ENCODE assay signal across 9 mouse cellular contexts in the genomic region with DNA sequence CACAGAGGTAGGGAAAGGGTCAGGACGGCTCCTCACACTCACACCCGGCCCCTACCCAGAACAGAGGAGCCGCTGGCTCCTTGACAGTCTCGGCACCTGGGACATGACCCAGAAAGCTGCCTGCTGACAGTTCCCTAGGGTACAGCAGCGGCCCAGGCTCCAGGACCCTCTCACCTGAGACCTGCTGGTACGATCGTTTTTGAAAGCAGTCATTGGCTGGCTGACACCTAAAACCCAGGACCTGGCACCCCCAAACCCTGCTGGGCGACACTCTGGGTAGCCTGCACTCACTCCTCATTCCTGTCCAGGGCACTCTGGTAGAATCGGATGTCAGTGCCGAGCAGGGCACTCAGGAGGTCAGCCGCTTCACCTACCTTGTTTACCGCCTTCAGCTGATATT. TPM values are rescaled to one million over a fixed set of nuclear protein-coding genes. Genes with fewer than 3 reads are reported as not detected.
DNase-seq lines count a peak whose midpoint lies in the region; ATAC-seq and TF ChIP-seq lines count a peak whose summit lies in the region.
"Had no signal": no experiment of that assay in that cellular context is flagged by ENCODE, and none has a peak within 500 bp of the region (broad histone marks: within the 10 kb centered on the region; RNA-seq: fewer than 3 reads in every experiment).

No protein-coding gene starts in this region.

- H3K4me3 ChIP-seq in kidney, adult 2 months (ENCODE audit: insufficient read depth, low read depth, low read length), result peak overlapping the region; percentile 21
- peak overlapping the region; percentile 27 for H3K4me3 ChIP-seq in embryonic facial prominence, embryonic 14.5 days (ENCODE audit: low read depth, low read length)
- H3K4me3 ChIP-seq in hindbrain, postnatal 0 days (ENCODE audit: low read length), result no peak overlapping the region
- H3K4me3 ChIP-seq in midbrain, embryonic 16.5 days (ENCODE audit: low read depth, low read length), result no peak overlapping the region

- TF ChIP-seq POLR2A in kidney, adult 2 months (IDR thresholded peaks at IDR 0.05; ENCODE audit: low read depth, low read length), result no peak

- peaks cover 2% of the 10 kb centered on the region; the same call in 1 of the 2 replicates for H3K36me3 ChIP-seq in kidney, adult 2 months (ENCODE audit: control insufficient read depth, insufficient read depth, low read length)
- peaks cover 14% of the 10 kb centered on the region for H3K36me3 ChIP-seq in embryonic facial prominence, embryonic 14.5 days (ENCODE audit: control insufficient read depth, insufficient read depth, low read length)
- H3K36me3 ChIP-seq in hindbrain, postnatal 0 days (ENCODE audit: insufficient read depth, low read length), result peaks cover 4% of the 10 kb centered on the region; the same call in 1 of the 2 replicates
- H3K36me3 ChIP-seq in midbrain, embryonic 16.5 days (ENCODE audit: control insufficient read depth, insufficient read depth, low read length), result no peaks in the 10 kb centered on the region

- H3K9me3 ChIP-seq in embryonic facial prominence, embryonic 14.5 days (ENCODE audit: control insufficient read depth, low read length), result no peaks in the 10 kb centered on the region
- H3K9me3 ChIP-seq in hindbrain, postnatal 0 days (ENCODE audit: low read length), result no peaks in the 10 kb centered on the region
- H3K9me3 ChIP-seq in midbrain, embryonic 16.5 days (replicated peaks; ENCODE audit: control insufficient read depth, low read length, poor library complexity, severe bottlenecking), result no peaks in the 10 kb centered on the region

- 28% methylated on average over 12 of the region's 12 CpGs for WGBS in kidney, adult 2 months
- WGBS in embryonic facial prominence, embryonic 14.5 days, result 30% methylated on average over 12 of the region's 12 CpGs
- WGBS in hindbrain, postnatal 0 days, result 35% methylated on average over 12 of the region's 12 CpGs
- WGBS in midbrain, embryonic 16.5 days, result 23% methylated on average over 12 of the region's 12 CpGs

- DNase-seq in kidney, adult 2 months, result no peak
- DNase-seq in kidney, adult 18-20 months, result no peak
- no peak for DNase-seq in embryonic facial prominence, embryonic 14.5 days (ENCODE audit: low spot score)
- DNase-seq in hindbrain, postnatal 0 days (ENCODE audit: low spot score), result no peak
- DNase-seq in layer of hippocampus, postnatal 14 days (ENCODE audit: low spot score in 2 of 2), result no peak
- DNase-seq in thymus, postnatal 25 days, result no peak
- DNase-seq in adrenal gland, adult (ENCODE audit: inconsistent age in 2 of 2, low spot score in 1 of 2), result no peak
- DNase-seq: right cerebral cortex, postnatal 25 days had no signal

- no peak for ATAC-seq in embryonic facial prominence, embryonic 14.5 days (ENCODE audit: low read depth)
- no peak for ATAC-seq in hindbrain, postnatal 0 days
- ATAC-seq in midbrain, embryonic 16.5 days, result no peak

- peak overlapping the region; percentile 53 for H3K4me2 ChIP-seq in embryonic facial prominence, embryonic 14.5 days (ENCODE audit: low read depth, low read length)
- H3K4me2 ChIP-seq in hindbrain, postnatal 0 days (ENCODE audit: low read depth, low read length), result peak overlapping the region; percentile 51
- H3K4me2 ChIP-seq in midbrain, embryonic 16.5 days (ENCODE audit: low read length), result peak overlapping the region; percentile 49; the same call in 1 of the 2 replicates

- no peaks in the 10 kb centered on the region for H3K27me3 ChIP-seq in kidney, adult 2 months (replicated peaks; ENCODE audit: control insufficient read depth, insufficient read depth, low read length)
- peaks cover 7% of the 10 kb centered on the region; the same call in 1 of the 2 replicates for H3K27me3 ChIP-seq in embryonic facial prominence, embryonic 14.5 days (replicated peaks; ENCODE audit: control insufficient read depth, insufficient read depth, low read length)
- no peaks in the 10 kb centered on the region for H3K27me3 ChIP-seq in hindbrain, postnatal 0 days (ENCODE audit: insufficient read depth, low read length)
- no peaks in the 10 kb centered on the region for H3K27me3 ChIP-seq in midbrain, embryonic 16.5 days (ENCODE audit: control insufficient read depth, insufficient read depth, low read depth, low read length)

- TF ChIP-seq CTCF in kidney, adult 2 months (conservative IDR thresholded peaks at IDR 0.05; ENCODE audit: insufficient read depth, insufficient read length, low read depth, low read length), result no peak
- TF ChIP-seq CTCF in hindbrain, postnatal 0 days (IDR thresholded peaks at IDR 0.05; ENCODE audit: low read depth), result no peak

- peaks cover 31% of the 10 kb centered on the region for H3K4me1 ChIP-seq in kidney, adult 2 months (ENCODE audit: control insufficient read depth, insufficient read depth, low read length)
- peaks cover 17% of the 10 kb centered on the region for H3K4me1 ChIP-seq in embryonic facial prominence, embryonic 14.5 days (ENCODE audit: control insufficient read depth, insufficient read depth, low read length)
- peaks cover 18% of the 10 kb centered on the region for H3K4me1 ChIP-seq in hindbrain, postnatal 0 days (ENCODE audit: insufficient read depth, low read length)
- H3K4me1 ChIP-seq in midbrain, embryonic 16.5 days (ENCODE audit: control insufficient read depth, insufficient read depth, low read length), result peaks cover 33% of the 10 kb centered on the region

- peak overlapping the region; percentile 39; the same call in 1 of the 2 replicates for H3K9ac ChIP-seq in embryonic facial prominence, embryonic 14.5 days (ENCODE audit: low read depth, low read length)
- H3K9ac ChIP-seq in hindbrain, postnatal 0 days (replicated peaks; ENCODE audit: low read length), result no peak overlapping the region; the same call in 1 of the 2 replicates
- H3K9ac ChIP-seq in midbrain, embryonic 16.5 days (ENCODE audit: low read depth, low read length), result peak overlapping the region; percentile 28; the same call in 1 of the 2 replicates

- H3K27ac ChIP-seq in kidney, adult 2 months (ENCODE audit: insufficient read depth, low read depth, low read length), result peak overlapping the region; percentile 70
- 0 out of 2 replicates have a peak overlapping the region, but pooled peaks have one; percentile 17 for H3K27ac ChIP-seq in embryonic facial prominence, embryonic 14.5 days (replicated peaks; ENCODE audit: low read depth, low read length)
- no peak overlapping the region for H3K27ac ChIP-seq in hindbrain, postnatal 0 days
- no peak overlapping the region for H3K27ac ChIP-seq in midbrain, embryonic 16.5 days (ENCODE audit: low read length)

RNA-seq across cellular contexts. Expression of gene Katnb1, which starts 56.2 kb away (rescaled TPM):
- 22.2 and 23.7 TPM in 2 replicates for polyA plus RNA-seq in kidney, adult 2 months (2012; rRNA removed)
- 18.6 and 20.8 TPM in 2 replicates for polyA plus RNA-seq in embryonic facial prominence, embryonic 14.5 days (2014; fragmentation: Nextera tagmentation; extraction: Ambion mirVana)
- 59.6 and 63.3 TPM in 2 replicates for total RNA-seq in hindbrain, postnatal 0 days (2014; rRNA removed)
- polyA plus RNA-seq in hindbrain, postnatal 0 days (2015; fragmentation: Nextera tagmentation; extraction: Ambion mirVana), result 45.3 and 48.4 TPM in 2 replicates
- 43.4 and 50.2 TPM in 2 replicates for polyA plus RNA-seq in midbrain, embryonic 16.5 days (2015; fragmentation: Nextera tagmentation; extraction: Ambion mirVana)
- total RNA-seq in layer of hippocampus, postnatal 14 days (2021), result 10 to 100 TPM; 38.7 to 46.0 TPM

Comparison
In these comparisons a context has a peak if more than half of its experiments do, and no peak if none do; other contexts are left out.
1. H3K27ac ChIP-seq: peak in kidney, adult 2 months (single experiment) and embryonic facial prominence, embryonic 14.5 days (single experiment); none in hindbrain, postnatal 0 days (single experiment) and midbrain, embryonic 16.5 days (single experiment).
2. H3K4me3 ChIP-seq: peak in kidney, adult 2 months (single experiment) and embryonic facial prominence, embryonic 14.5 days (single experiment); none in hindbrain, postnatal 0 days (single experiment) and midbrain, embryonic 16.5 days (single experiment).
3. Peak in every context shown above with its lines, with median percentiles within 50 percentile points of each other: H3K4me2 ChIP-seq.